Mouse (Mus musculus) testis, postnatal 14 days (tissue): ENCODE data around the gene Rpl22.

ENCODE experiments used
- DNase-seq: peaks from one replicate; pipeline ENCODE4 v3.0.0; 2021; ENCODE audit warnings: low spot score

Gene Rpl22

GRCm38 (mm10) chr4:152296874-152297861 lies 28.4 kb upstream of the Rpl22 start, which contains the start of gene Icmt:
Gene Icmt, plus strand, starts transcription at chr4:152297227.
- DNase-seq = peak; percentile 100

DNA sequence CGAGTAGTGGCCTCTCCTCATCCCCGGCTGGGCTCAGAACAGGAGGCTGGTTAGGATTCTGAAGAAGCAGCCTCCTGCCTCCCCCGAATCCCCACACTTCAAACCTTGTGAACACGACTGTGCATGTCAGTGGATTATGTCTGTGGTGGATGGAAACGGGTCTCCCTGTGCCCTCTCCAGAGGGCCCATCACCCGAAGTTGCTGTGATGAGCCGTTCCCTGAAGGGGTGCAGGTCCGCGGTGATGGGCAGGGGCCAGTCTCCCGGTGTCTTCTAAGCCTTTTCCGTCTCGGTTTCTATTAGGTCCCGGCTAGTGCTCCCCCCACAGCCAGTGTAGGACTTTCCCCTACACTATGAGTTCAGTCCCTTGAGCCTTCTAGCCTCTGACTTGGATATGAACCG lies 26.7 kb upstream of the Rpl22 start:
- no peak for DNase-seq

GRCm38 (mm10) chr4:152300375-152300774 lies 25.2 kb upstream of the Rpl22 start:
- DNase-seq = no peak

GRCm38 (mm10) chr4:152302012-152302411 lies 23.5 kb upstream of the Rpl22 start:
- DNase-seq = no peak

- no peak for DNase-seq
Observed at GRCm38 (mm10) chr4:152303172-152303571, 22.4 kb upstream of the Rpl22 start.

GRCm38 (mm10) chr4:152304685-152305084 lies 20.9 kb upstream of the Rpl22 start:
- DNase-seq = no peak

- DNase-seq = no peak
Observed at GRCm38 (mm10) chr4:152305991-152306390, 19.6 kb upstream of the Rpl22 start.

- DNase-seq = no peak
Observed at GRCm38 (mm10) chr4:152307542-152307941, 18.0 kb upstream of the Rpl22 start.

DNA sequence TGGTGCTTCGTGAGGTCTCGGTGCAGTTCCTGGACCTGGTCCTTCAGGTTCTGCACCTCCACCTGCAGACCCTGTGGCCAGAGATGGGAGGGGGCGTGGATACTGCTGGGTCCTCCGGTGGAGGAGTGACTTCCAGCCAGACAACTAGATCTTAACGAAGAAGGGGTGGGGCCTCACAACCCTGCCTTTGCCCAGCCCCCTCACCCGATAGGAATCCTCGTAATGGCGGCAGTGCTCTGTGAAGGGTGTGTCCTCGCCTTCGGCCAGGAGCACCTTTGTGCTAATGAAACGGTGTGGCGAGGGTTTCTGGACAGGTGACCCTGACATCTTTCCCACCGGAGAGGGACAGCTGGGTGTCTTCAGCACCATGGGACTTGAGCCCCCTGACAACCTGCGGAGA lies 13.4 kb upstream of the Rpl22 start:
- no peak for DNase-seq

DNA sequence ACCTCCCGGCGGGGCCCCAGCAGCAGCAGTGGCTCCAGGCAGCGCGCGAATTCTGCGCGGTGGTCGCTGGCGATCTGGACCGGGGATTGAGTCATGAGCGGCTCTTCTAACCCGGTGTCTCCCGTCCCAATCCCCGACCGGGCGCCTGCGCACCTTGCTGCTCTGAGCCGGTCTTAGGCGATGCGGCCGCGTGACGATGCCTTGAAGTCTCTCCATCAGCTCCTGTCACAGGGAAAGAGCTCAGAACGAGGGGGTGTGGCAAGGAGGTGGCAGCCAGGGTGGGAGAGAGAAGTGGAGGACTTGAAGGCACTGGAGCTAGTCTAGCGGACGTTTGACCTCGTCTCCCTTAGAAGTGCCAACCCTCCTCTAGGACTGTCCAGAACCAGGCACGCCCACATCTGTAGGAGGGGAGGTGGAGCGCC lies 12.3 kb upstream of the Rpl22 start:
- DNase-seq = no peak

- no peak for DNase-seq
Observed at GRCm38 (mm10) chr4:152313934-152314333, 11.6 kb upstream of the Rpl22 start.

DNA sequence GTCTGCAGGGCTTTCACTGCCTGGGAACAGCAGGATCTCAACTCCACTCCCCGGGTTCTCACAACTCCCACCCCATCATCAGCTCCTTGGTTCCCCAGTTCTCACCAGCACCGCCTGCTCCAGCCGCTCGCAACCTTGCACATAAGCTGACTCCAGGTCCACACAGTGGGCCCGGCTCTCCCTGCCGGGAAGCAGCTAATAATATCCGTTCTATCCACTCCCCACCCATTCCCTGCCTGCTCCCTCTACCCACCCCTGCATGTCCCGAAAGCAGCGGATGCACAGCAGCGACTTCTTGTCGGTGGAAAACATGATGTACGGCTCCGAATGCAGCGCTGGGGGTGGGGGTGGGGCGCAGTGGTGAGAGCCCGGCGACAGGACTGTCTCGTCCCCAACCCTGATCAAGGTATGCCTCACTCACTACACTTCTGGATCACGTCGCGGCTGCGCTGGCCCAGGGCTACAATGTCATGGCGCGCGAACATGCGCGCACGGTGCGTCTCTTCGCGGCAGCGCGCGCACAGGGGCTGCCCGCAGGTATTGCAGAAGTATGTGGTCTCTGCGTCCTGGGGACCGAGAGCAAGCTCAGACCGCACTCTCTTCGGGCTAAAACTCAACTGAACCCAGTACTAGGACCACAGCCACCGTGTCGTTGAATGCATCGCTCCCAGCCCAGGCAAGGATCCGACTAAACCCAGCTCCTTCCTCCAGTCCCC lies 9.9 kb upstream of the Rpl22 start:
- DNase-seq = no peak

- no peak for DNase-seq
Observed at GRCm38 (mm10) chr4:152317631-152318033, 7.9 kb upstream of the Rpl22 start.

DNA sequence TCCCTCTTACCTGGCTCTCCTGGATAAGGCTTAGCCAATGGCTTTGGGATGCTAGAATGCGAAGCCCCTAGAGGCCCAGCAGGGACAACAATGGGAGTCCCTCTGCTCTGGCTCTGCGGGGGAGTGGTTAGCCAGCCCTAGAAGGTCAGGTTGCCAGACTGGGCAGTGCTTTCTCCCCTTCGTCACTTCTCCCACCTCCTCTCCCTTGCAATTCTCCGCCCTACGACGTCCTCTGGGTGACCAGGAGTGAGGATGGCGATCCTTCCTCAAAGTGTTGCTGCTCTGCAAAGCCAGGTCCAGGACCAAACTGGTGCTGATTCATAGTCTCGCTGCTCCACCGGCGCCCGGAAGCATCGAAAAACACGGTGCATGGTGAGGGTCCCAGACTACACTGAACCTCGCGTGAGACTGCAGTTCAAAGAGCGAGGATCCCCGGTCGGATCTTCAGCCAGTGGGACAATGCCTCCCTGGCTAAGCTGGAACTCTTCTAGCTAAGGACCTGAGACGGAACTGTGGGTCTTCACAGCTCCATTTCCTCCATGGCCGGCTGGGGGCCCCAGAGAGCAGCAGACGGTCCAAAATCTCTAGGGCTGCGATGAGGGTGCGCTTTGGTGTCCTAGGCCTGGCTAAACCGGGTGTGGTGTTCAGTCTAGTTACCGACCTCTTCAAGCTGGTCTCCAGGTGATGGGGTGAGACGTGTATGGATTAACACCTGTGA lies 6.9 kb upstream of the Rpl22 start, which contains the start of gene Rnf207:
Rnf207 (minus strand) TSS at position 477 of the 718 bp plus-strand sequence.
- DNase-seq = peak; percentile 30

DNA sequence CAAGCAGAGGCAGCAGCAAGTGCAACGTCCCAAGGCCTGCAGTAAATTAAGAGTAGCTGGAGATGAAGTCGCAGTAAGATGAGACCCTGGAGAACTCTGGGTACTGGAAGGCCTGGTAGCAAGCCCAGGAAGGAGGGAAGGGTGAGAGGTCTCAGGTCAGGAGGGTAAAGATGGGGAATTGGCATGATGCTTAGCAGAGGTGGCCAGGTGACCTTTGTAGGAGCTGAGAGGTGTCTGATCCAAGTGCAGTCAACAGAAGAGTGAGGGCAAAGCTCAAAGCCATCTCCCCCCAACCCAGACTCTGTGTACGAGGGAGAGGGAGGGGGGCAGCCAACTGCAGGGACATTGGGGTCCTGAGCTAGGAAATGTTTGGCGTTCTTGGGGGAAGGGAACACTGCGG lies 4.1 kb upstream of the Rpl22 start:
- no peak for DNase-seq

- no peak for DNase-seq
Observed at GRCm38 (mm10) chr4:152324641-152325562, 640 bp upstream of the Rpl22 start.

GRCm38 (mm10) chr4:152326543-152326942 lies 1.0 kb downstream of the Rpl22 start:
- DNase-seq = no peak

DNA sequence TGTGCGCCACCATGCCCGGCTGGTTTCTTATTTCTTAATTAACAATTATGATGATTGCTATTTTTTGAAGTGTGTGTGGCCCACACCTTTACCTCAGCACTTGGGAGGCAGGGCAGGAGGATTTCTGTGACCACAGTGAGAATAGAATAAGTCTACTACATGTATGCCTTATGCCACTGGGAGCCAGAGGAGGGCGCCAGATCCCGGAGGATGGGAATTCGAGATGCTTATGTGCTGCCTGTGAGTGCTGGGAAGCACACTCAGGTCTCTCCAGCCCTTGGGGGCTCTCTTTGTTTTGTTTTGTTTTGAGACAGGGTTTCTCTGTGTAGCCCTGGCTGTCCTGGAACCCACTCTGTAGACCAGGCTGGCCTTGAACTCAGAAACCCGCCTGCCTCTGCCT lies 3.1 kb downstream of the Rpl22 start:
- DNase-seq = no peak

DNA sequence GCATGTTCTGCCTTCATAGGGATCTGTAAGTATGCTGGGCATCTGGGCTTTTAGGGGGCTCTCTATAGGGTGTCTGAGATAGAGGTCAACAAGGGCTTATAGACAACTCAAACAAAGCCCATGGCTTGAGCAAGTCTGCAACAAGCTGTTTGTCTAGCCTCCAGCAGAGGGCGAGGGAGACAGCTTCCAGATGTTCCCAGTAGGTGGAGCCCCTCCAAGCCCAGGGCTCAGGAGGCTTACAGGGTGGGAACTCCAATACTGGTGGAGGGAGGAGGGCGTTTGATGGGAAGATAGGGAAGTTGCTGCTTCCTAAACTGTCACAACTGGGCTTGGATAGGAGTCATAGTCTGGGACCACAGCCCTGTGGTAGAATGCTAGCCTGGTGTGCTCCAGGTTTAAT lies 7.4 kb downstream of the Rpl22 start:
- DNase-seq = no peak

DNA sequence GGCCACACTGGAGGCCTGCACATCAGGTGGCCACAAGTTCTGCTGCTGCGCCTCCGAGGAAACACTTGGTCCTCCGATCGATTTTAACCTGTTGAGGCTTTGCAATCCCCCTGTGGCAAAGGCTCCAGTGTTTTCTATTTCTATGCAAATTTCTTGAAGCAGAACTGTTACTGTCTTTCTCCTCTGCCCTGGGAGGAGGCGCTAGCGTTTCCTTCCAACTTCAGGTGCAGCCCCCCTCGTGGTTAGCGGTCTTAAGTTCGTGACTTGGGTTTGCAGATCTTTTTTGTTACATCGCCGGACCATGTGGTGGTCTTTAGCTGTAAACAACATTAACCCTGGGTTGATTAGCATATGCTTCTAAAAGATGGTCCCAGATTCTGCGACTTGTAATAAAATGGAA lies 8.0 kb downstream of the Rpl22 start:
- DNase-seq = no peak

DNA sequence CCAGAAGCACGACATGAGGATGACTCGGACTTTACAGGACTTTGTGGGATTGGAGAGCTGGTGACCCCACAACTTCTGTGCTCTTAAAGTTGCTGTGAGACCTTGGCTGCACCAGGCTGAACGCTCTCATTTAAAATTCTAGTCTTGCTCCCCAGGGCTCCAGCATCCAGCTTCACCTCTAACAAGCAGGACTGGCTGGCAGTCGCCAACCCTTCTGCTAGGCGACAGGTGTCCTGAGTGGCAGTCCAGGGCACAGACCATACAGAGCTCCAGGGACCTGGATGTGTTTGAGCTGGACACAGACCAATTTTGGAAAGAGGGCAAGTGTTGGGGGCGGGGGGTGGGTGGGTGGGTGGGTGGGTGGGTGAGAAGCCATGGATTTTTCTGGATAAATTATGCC lies 12.2 kb downstream of the Rpl22 start:
- no peak for DNase-seq
